Comparison of ENCODE assay signal across 18 mouse cellular contexts in genomic region chr5:35305332-35305731, GRCm38 (mm10). TPM values are rescaled to one million over a fixed set of nuclear protein-coding genes. Genes with fewer than 3 reads are reported as not detected.
DNase-seq lines count a peak whose midpoint lies in the region; ATAC-seq and TF ChIP-seq lines count a peak whose summit lies in the region.
"Had no signal": no experiment of that assay in that cellular context is flagged by ENCODE, and none has a peak within 500 bp of the region (broad histone marks: within the 10 kb centered on the region; RNA-seq: fewer than 3 reads in every experiment).

No protein-coding gene starts in this region.

- H3K27ac ChIP-seq in hindbrain, embryonic 16.5 days (ENCODE audit: low read depth, low read length) = peak overlapping the region; percentile 51
- no peak overlapping the region for H3K27ac ChIP-seq in hindbrain, embryonic 10.5 days
- no peak overlapping the region for H3K27ac ChIP-seq in lung, postnatal 0 days (ENCODE audit: low read length)
- H3K27ac ChIP-seq: forebrain, embryonic 10.5 days; heart, embryonic 15.5 days; kidney, embryonic 15.5 days; limb, embryonic 15.5 days; macrophage; stomach, postnatal 0 days had no signal

- H3K9me3 ChIP-seq in hindbrain, embryonic 16.5 days (ENCODE audit: control insufficient read depth, low read length) = no peaks in the 10 kb centered on the region
- no peaks in the 10 kb centered on the region for H3K9me3 ChIP-seq in hindbrain, embryonic 10.5 days
- H3K9me3 ChIP-seq in lung, postnatal 0 days (ENCODE audit: low read length) = no peaks in the 10 kb centered on the region
- H3K9me3 ChIP-seq: forebrain, embryonic 10.5 days; heart, embryonic 15.5 days; kidney, embryonic 15.5 days; limb, embryonic 15.5 days had no signal

- no peak for DNase-seq in hindbrain, embryonic 10.5 days (ENCODE audit: low spot score)
- DNase-seq in MN1 (ENCODE audit: low spot score) = peak; percentile 69
- peak; percentile 95 to 96 for DNase-seq in cerebellum, postnatal 14 days
- no peak for DNase-seq in lung, postnatal 0 days (ENCODE audit: low spot score)
- DNase-seq in embryo, embryonic 10.5 days (ENCODE audit: low spot score) = no peak
- no peak for DNase-seq in thymus, postnatal 10 days (ENCODE audit: low spot score in 2 of 2)
- DNase-seq: B cell, adult 2 months; liver, postnatal 0 days; right cerebral cortex, adult 18-20 months; thymus, postnatal 4 days had no signal

- ATAC-seq in hindbrain, embryonic 16.5 days = peak; percentile 77
- peak; percentile 81 for ATAC-seq in cerebellum, adult (ENCODE audit: insufficient number of reproducible peaks, low FRiP score, low TSS enrichment)
- ATAC-seq in lung, postnatal 0 days = no peak
- ATAC-seq: liver, postnatal 0 days had no signal

- TF ChIP-seq CTCF in lung, postnatal 0 days (IDR thresholded peaks at IDR 0.05) = no peak

- H3K27me3 ChIP-seq in hindbrain, embryonic 16.5 days (replicated peaks; ENCODE audit: control insufficient read depth, insufficient read depth, low read length) = no peaks in the 10 kb centered on the region
- H3K27me3 ChIP-seq in hindbrain, embryonic 10.5 days (ENCODE audit: insufficient read depth, poor library complexity, severe bottlenecking) = no peaks in the 10 kb centered on the region
- no peaks in the 10 kb centered on the region for H3K27me3 ChIP-seq in lung, postnatal 0 days (replicated peaks; ENCODE audit: insufficient read depth, low read length)

- WGBS in hindbrain, embryonic 16.5 days = 49% methylated on average over 10 of the region's 10 CpGs
- 76% methylated on average over 10 of the region's 10 CpGs for WGBS in hindbrain, embryonic 10.5 days
- 63% methylated on average over 10 of the region's 10 CpGs for WGBS in lung, postnatal 0 days

- H3K4me1 ChIP-seq in hindbrain, embryonic 16.5 days (ENCODE audit: control insufficient read depth, insufficient read depth, low read depth, low read length) = peaks cover 5% of the 10 kb centered on the region; the same call in 1 of the 2 replicates
- peaks cover 6% of the 10 kb centered on the region for H3K4me1 ChIP-seq in hindbrain, embryonic 10.5 days (replicated peaks)
- no peaks in the 10 kb centered on the region for H3K4me1 ChIP-seq in lung, postnatal 0 days (ENCODE audit: insufficient read depth, low read depth, low read length)
- H3K4me1 ChIP-seq: heart, embryonic 15.5 days; limb, embryonic 15.5 days had no signal

- no peak overlapping the region for H3K9ac ChIP-seq in hindbrain, embryonic 16.5 days (ENCODE audit: low read depth, low read length)
- H3K9ac ChIP-seq in lung, postnatal 0 days (replicated peaks; ENCODE audit: low read depth) = no peak overlapping the region
- H3K9ac ChIP-seq: heart, embryonic 15.5 days; kidney, embryonic 15.5 days; limb, embryonic 15.5 days; liver, postnatal 0 days had no signal

- no peak for TF ChIP-seq EP300 in lung, postnatal 0 days (IDR thresholded peaks at IDR 0.05)

- H3K36me3 ChIP-seq in hindbrain, embryonic 16.5 days (ENCODE audit: control insufficient read depth, insufficient read depth, low read length) = no peaks in the 10 kb centered on the region
- H3K36me3 ChIP-seq in hindbrain, embryonic 10.5 days = no peaks in the 10 kb centered on the region
- no peaks in the 10 kb centered on the region for H3K36me3 ChIP-seq in lung, postnatal 0 days (ENCODE audit: insufficient read depth, low read length)
- H3K36me3 ChIP-seq: forebrain, embryonic 10.5 days; heart, embryonic 15.5 days; kidney, embryonic 15.5 days; limb, embryonic 15.5 days had no signal

- H3K4me3 ChIP-seq in hindbrain, embryonic 16.5 days (ENCODE audit: low read length) = no peak overlapping the region
- H3K4me3 ChIP-seq in hindbrain, embryonic 10.5 days = no peak overlapping the region
- H3K4me3 ChIP-seq in lung, postnatal 0 days (ENCODE audit: low read depth, low read length) = no peak overlapping the region
- H3K4me3 ChIP-seq: forebrain, embryonic 10.5 days; heart, embryonic 15.5 days; kidney, embryonic 15.5 days; limb, embryonic 15.5 days had no signal

- no peak overlapping the region for H3K4me2 ChIP-seq in hindbrain, embryonic 16.5 days (ENCODE audit: low read length)
- no peak overlapping the region for H3K4me2 ChIP-seq in lung, postnatal 0 days (replicated peaks; ENCODE audit: low read depth, low read length)
- H3K4me2 ChIP-seq: heart, embryonic 15.5 days; kidney, embryonic 15.5 days; limb, embryonic 15.5 days had no signal

RNA-seq across cellular contexts. Expression of gene Adra2c, which starts 27.2 kb away (rescaled TPM):
- 0.60 and 0.63 TPM in 2 replicates for polyA plus RNA-seq in hindbrain, embryonic 16.5 days (2015; fragmentation: Nextera tagmentation; extraction: Ambion mirVana)
- 0.07 TPM in 1 of 2 replicates, not detected in the other for polyA plus RNA-seq in hindbrain, embryonic 10.5 days (2016; fragmentation: Nextera tagmentation; extraction: Ambion mirVana)
- polyA plus RNA-seq in lung, postnatal 0 days (2015; fragmentation: Nextera tagmentation; extraction: Ambion mirVana) = not detected in 2 replicates
- polyA plus RNA-seq: forebrain, embryonic 10.5 days; heart, embryonic 15.5 days; limb, embryonic 15.5 days; liver, postnatal 0 days; macrophage; stomach, postnatal 0 days had no signal

Comparison
In these comparisons a context has a peak if more than half of its experiments do, and no peak if none do; other contexts are left out.
1. DNase-seq: peak in MN1 (single experiment) and cerebellum, postnatal 14 days (2 of 2); none in hindbrain, embryonic 10.5 days (single experiment), lung, postnatal 0 days (single experiment), embryo, embryonic 10.5 days (single experiment) and thymus, postnatal 10 days (0 of 2).